Mouse (Mus musculus): Measurements from ENCODE around the gene Gm11634. TPM values are rescaled to one million over a fixed set of nuclear protein-coding genes. Genes with fewer than 3 reads are reported as not detected.

Gm11634 gene
- polyA plus RNA-seq, 1 experiment from 2014 or later, result not detected

- WGBS, result under 1% methylated on average over 43 of the region's 43 CpGs
- peak; percentile 89 for ATAC-seq (ENCODE audit: low FRiP score)
- Histone ChIP-seq H3K27ac (replicated peaks) (peak within 1 kb of the TSS; percentile 97), H3K9ac (replicated peaks) (peak within 1 kb of the TSS; percentile 68), H3K36me3 (peaks cover 7% of the 10 kb centered on the region; the same call in 1 of the 2 replicates), H3K4me3 (replicated peaks) (peak within 1 kb of the TSS; percentile 66), H3K9me3 (replicated peaks) (no peaks in the 10 kb centered on the region), H3K4me1 (peaks cover 36% of the 10 kb centered on the region), H3K27me3 (replicated peaks) (no peaks in the 10 kb centered on the region), H3K4me2 (peak within 1 kb of the TSS; percentile 79)
Measured at GRCm38 (mm10) chr11:101551751-101552475, 47.1 kb downstream of the Gm11634 start, which contains the start of the genes Brca1 and Nbr1. Brca1 (minus strand) TSS chr11:101551955. Nbr1 (plus strand) TSS chr11:101552149.

- Histone ChIP-seq H3K4me2 (no peak overlapping the region), H3K36me3 (no peaks in the 10 kb centered on the region), H3K4me1 (peaks cover 15% of the 10 kb centered on the region), H3K9ac (replicated peaks) (no peak overlapping the region), H3K27me3 (replicated peaks) (no peaks in the 10 kb centered on the region), H3K9me3 (replicated peaks) (no peaks in the 10 kb centered on the region), H3K27ac (replicated peaks) (no peak overlapping the region), H3K4me3 (replicated peaks) (no peak overlapping the region)
- ATAC-seq (ENCODE audit: low FRiP score), result no peak
Measured at GRCm38 (mm10) chr11:101548526-101548925, 50.5 kb downstream of the Gm11634 start.

DNA sequence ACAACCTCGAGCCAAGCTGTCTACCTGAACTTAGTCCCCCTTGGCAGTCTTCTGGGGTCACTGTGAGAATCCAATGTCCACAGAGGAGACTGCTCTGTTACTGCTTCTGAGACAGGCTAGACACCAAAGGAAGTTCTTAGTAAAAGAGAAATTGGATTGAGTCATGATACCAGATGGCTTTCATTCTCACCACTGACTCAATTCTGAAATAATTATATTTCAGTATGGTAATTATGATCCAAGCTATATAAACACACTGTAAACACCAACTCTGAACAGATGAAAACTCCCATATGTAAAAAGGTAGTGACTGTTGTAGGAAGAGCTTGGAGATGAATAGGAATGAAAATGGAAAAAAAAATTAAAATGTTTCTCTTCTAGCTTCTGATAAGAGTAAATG, 54.9 kb downstream of the Gm11634 start:
- no peaks in the 10 kb centered on the region for H3K36me3 ChIP-seq
- WGBS, result 88% methylated on average over 1 of the region's 1 CpGs
- no peaks in the 10 kb centered on the region for H3K27me3 ChIP-seq (replicated peaks)
- ATAC-seq (ENCODE audit: low FRiP score), result no peak
- H3K4me1 ChIP-seq, result no peaks in the 10 kb centered on the region; the same call in 1 of the 2 replicates
- H3K4me3 ChIP-seq (replicated peaks), result no peak overlapping the region
- no peaks in the 10 kb centered on the region for H3K9me3 ChIP-seq (replicated peaks)
- no peak overlapping the region for H3K9ac ChIP-seq (replicated peaks)
- no peak overlapping the region for H3K27ac ChIP-seq (replicated peaks)
- H3K4me2 ChIP-seq, result no peak overlapping the region

Other genes with a start within 250 kb of the Gm11634 start
- gene G6pc, start 231.7 kb downstream of the Gm11634 start, polyA plus RNA-seq (2015; fragmentation: Nextera tagmentation; extraction: Ambion mirVana), result not detected in 2 replicates
- 88.1 and 94.0 TPM in 2 replicates for gene Aarsd1, start 181.6 kb downstream of the Gm11634 start, polyA plus RNA-seq (2015; fragmentation: Nextera tagmentation; extraction: Ambion mirVana)
- 7.7 and 10.6 TPM in 2 replicates for gene Gm27029, start 174.5 kb downstream of the Gm11634 start, polyA plus RNA-seq (2015; fragmentation: Nextera tagmentation; extraction: Ambion mirVana)
- 28.7 and 29.0 TPM in 2 replicates for gene Rundc1, start 174.2 kb downstream of the Gm11634 start, polyA plus RNA-seq (2015; fragmentation: Nextera tagmentation; extraction: Ambion mirVana)
- 4.3 and 4.5 TPM in 2 replicates for gene Ptges3l, start 173.9 kb downstream of the Gm11634 start, polyA plus RNA-seq (2015; fragmentation: Nextera tagmentation; extraction: Ambion mirVana)
- gene Rpl27, start 157.0 kb downstream of the Gm11634 start, polyA plus RNA-seq (2015; fragmentation: Nextera tagmentation; extraction: Ambion mirVana), result 245 and 254 TPM in 2 replicates
- gene Ifi35, start 150.8 kb downstream of the Gm11634 start, polyA plus RNA-seq (2015; fragmentation: Nextera tagmentation; extraction: Ambion mirVana), result 3.9 and 17.0 TPM in 2 replicates
- gene Rnd2, start 134.3 kb downstream of the Gm11634 start, polyA plus RNA-seq (2015; fragmentation: Nextera tagmentation; extraction: Ambion mirVana), result 63.6 and 71.7 TPM in 2 replicates
- 95.4 and 105 TPM in 2 replicates for gene Vat1, start 133.0 kb downstream of the Gm11634 start, polyA plus RNA-seq (2015; fragmentation: Nextera tagmentation; extraction: Ambion mirVana)
- gene Brca1, start 47.3 kb downstream of the Gm11634 start, polyA plus RNA-seq (2015; fragmentation: Nextera tagmentation; extraction: Ambion mirVana), result 1.4 and 4.1 TPM in 2 replicates
- gene Nbr1, start 47.1 kb downstream of the Gm11634 start, polyA plus RNA-seq (2015; fragmentation: Nextera tagmentation; extraction: Ambion mirVana), result 78.7 and 80.3 TPM in 2 replicates
- 4.4 and 5.9 TPM in 2 replicates for gene Tmem106a, start 17.0 kb downstream of the Gm11634 start, polyA plus RNA-seq (2015; fragmentation: Nextera tagmentation; extraction: Ambion mirVana)
- gene Rdm1, start 27.9 kb upstream of the Gm11634 start, polyA plus RNA-seq (2015; fragmentation: Nextera tagmentation; extraction: Ambion mirVana), result 14.1 and 19.8 TPM in 2 replicates
- 8.1 and 9.1 TPM in 2 replicates for gene Arl4d, start 66.3 kb upstream of the Gm11634 start, polyA plus RNA-seq (2015; fragmentation: Nextera tagmentation; extraction: Ambion mirVana)
- gene Dhx8, start 133.7 kb upstream of the Gm11634 start, polyA plus RNA-seq (2015; fragmentation: Nextera tagmentation; extraction: Ambion mirVana), result 28.7 and 29.9 TPM in 2 replicates
- 25.9 and 29.5 TPM in 2 replicates for gene Etv4, start 186.1 kb upstream of the Gm11634 start, polyA plus RNA-seq (2015; fragmentation: Nextera tagmentation; extraction: Ambion mirVana)

Data from neural tube, embryonic 15.5 days (tissue).